Mouse (Mus musculus) liver, embryonic 16.5 days (tissue): ENCODE data around the gene Mios. TPM values are rescaled to one million over a fixed set of nuclear protein-coding genes. Genes with fewer than 3 reads are reported as not detected.

Experiments
- ATAC-seq: fragments of 200-750 bp; cut with Nextera tagmentation; 2 replicates; pipeline ENCODE4 v1.8.0; 2017; ENCODE audit warnings: low read depth, mild to moderate bottlenecking, moderate number of reproducible peaks, moderate library complexity
- H3K27ac ChIP-seq: fragments of 300-500 bp; sonication (generic); 2 replicates; pipeline ENCODE4 v1.5.1; 2014; ENCODE audit warnings: mild to moderate bottlenecking, low read length
- H3K27me3 ChIP-seq: fragments of 300-500 bp; sonication (generic); 2 replicates; pipeline ENCODE4 v1.6.1; 2014; ENCODE audit warnings: low read depth, low read length, mixed read lengths; ENCODE audit not compliant: control insufficient read depth, insufficient read depth
- H3K36me3 ChIP-seq: fragments of 300-500 bp; sonication (generic); 2 replicates; pipeline ENCODE4 v1.6.1; 2014; ENCODE audit warnings: mild to moderate bottlenecking; ENCODE audit not compliant: control insufficient read depth, insufficient read depth
- H3K4me1 ChIP-seq: fragments of 300-500 bp; sonication (generic); 2 replicates; pipeline ENCODE4 v1.6.1; 2014; ENCODE audit warnings: low read depth, low read length, mixed read lengths; ENCODE audit not compliant: control insufficient read depth
- H3K4me2 ChIP-seq: fragments of 300-500 bp; sonication (generic); 2 replicates; pipeline ENCODE4 v1.6.1; 2014; ENCODE audit warnings: low read depth, low read length, mixed read lengths
- H3K4me3 ChIP-seq: fragments of 300-500 bp; sonication (generic); 2 replicates; pipeline ENCODE4 v1.5.1; 2014; ENCODE audit warnings: low read depth, mild to moderate bottlenecking, low read length
- H3K9ac ChIP-seq: fragments of 300-500 bp; sonication (generic); 2 replicates; pipeline ENCODE4 v1.6.1; 2014; ENCODE audit warnings: low read depth, low read length
- H3K9me3 ChIP-seq: fragments of 300-500 bp; sonication (generic); replicated peaks from 2 replicates; pipeline ENCODE4 v1.6.1; 2016; ENCODE audit warnings: low read length; ENCODE audit not compliant: control insufficient read depth
- WGBS: fragments of 180-500 bp; shearing (Covaris S2); extraction: QIAGEN DNeasy Blood & Tissue Kit; methylation state at CpG from one replicate; pipeline ENCODE4 v1.1.7; 2014; ENCODE audit not compliant: insufficient replicate concordance; 5-methylcytosine and 5-hydroxymethylcytosine counted together
- polyA plus RNA-seq: library from polyadenylated mRNA; unstranded; fragments of >200 nt; fragmentation: Nextera tagmentation; extraction: Ambion mirVana; gene quantifications from 2 replicates; pipeline ENCODE4 v1.2.1, GENCODE M21; 2015

Gene Mios
- polyA plus RNA-seq = 9.3 TPM in 2 replicates

DNA sequence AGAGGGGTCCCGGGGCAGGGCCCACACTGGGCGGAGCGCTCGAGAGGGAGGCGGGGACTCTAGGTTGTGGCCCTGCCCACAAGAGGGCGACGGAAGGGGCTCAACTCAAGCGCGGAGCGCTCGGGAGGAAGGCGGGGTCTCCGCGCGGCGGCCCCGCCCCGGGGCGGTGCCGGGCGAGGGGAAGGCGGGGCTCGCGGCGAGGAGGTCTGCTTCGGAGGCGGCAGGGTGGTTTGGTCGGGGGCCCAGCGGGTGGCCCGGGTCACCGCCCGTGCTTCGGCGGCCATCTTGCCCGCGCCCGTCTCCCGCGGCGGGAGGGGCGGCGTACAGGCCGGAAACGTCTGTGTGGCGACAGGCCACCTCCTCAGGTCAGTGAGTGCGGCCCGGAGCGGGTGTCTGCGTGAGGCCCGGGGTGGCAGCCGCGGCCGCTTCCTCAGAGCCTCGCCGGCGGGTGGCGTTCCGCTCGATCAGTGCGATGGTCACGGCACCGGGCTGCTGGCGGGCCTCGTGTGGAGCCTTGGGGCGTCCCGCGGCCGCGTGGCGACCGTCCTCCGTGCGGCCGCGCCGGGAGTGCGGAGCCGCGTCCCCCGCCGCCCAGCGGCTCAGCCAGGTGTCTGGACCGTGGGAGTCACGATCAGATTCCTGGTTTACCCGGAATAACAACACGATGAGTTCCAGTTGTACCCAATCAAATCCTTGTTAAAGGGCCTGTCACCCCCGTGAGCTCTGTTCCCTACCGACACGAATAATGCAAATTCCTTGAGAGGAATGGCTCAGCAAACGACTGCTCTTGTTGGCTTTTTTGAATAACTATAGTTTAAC, at the start of gene Mios:
Mios (plus strand) TSS at position 176 of the 819 bp plus-strand sequence.
- H3K4me3 ChIP-seq = peak within 1 kb of the TSS; percentile 89
- H3K9me3 ChIP-seq = no peaks in the 10 kb centered on the region
- 0% methylated on average over 77 of the region's 90 CpGs for WGBS
- peak within 1 kb of the TSS; percentile 94 for H3K9ac ChIP-seq
- no peaks in the 10 kb centered on the region for H3K27me3 ChIP-seq
- H3K4me1 ChIP-seq = peaks cover 7% of the 10 kb centered on the region
- H3K36me3 ChIP-seq = no peaks in the 10 kb centered on the region
- peak within 1 kb of the TSS; percentile 91 for H3K27ac ChIP-seq
- peak; percentile 97 for ATAC-seq
- H3K4me2 ChIP-seq = peak within 1 kb of the TSS; percentile 74

DNA sequence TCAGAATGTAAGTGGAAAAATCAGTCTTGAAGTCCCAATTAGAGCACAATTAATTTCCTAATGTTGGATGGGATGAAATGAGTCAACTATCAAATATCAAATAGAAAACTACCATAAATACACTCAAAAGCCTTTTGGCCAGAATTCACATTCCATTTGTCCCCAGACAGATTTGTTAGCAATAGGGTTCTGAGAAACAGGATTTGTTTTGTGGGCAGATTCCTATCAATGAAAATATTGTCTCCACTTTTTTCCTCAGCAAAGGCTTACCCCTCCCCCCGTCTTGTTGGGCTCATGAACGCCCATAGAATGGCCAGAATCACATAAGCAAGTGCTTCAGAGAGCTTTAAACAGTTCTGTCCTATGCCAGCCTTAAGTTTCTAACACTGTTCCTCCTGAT, 49.0 kb upstream of the Mios start:
- Histone ChIP-seq H3K4me3 (no peak overlapping the region), H3K9me3 (no peaks in the 10 kb centered on the region), H3K27ac (no peak overlapping the region), H3K4me1 (no peaks in the 10 kb centered on the region), H3K36me3 (no peaks in the 10 kb centered on the region), H3K4me2 (no peak overlapping the region), H3K27me3 (no peaks in the 10 kb centered on the region), H3K9ac (no peak overlapping the region)
- ATAC-seq = no peak
- 35% methylated on average over 2 of the region's 2 CpGs for WGBS

DNA sequence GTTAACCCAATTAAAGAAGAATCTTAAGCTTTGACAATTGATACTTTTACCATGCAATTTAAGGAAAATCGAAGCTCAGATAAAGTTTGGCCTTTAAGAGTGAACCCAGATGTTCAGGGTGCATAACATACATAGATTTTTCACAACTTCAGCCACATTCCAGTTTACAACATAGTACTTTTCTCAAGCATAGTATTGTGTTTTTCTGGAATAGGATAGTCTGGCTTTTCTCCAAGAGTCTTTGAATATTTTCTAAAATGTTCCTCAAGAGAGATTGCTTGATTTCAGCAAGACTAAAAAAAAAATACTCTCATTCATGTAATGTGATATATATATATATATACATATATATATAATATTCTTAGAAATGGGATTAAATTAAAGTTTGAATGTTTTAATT, 44.3 kb upstream of the Mios start:
- no peaks in the 10 kb centered on the region for H3K4me1 ChIP-seq
- ATAC-seq = no peak
- no peaks in the 10 kb centered on the region for H3K9me3 ChIP-seq
- 31% methylated on average over 1 of the region's 1 CpGs for WGBS
- H3K9ac ChIP-seq = no peak overlapping the region
- no peaks in the 10 kb centered on the region for H3K27me3 ChIP-seq
- H3K36me3 ChIP-seq = no peaks in the 10 kb centered on the region
- no peak overlapping the region for H3K4me3 ChIP-seq
- no peak overlapping the region for H3K27ac ChIP-seq
- H3K4me2 ChIP-seq = no peak overlapping the region

DNA sequence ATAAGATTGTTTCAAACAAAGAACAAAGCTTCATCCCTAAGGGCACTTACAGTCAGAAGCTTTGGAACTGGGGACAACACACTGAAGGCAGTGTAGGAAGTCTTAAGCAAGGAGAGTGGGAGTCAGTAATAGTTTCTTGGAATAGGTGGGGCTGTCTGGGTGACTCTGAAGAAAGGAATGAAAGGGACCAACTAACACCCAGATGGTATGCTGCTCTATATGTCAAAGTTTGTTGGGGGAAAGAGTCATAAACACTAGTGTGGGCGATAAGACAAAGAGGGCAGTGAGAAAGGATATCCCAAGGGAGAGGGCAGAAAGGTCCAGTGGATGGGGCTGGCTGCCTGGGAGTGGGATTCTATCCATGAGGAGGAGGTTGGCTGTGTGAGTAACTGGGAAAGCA, 36.9 kb upstream of the Mios start:
- WGBS = 42% methylated on average over 1 of the region's 1 CpGs
- Histone ChIP-seq H3K9me3 (no peaks in the 10 kb centered on the region), H3K27me3 (no peaks in the 10 kb centered on the region), H3K4me2 (no peak overlapping the region), H3K27ac (no peak overlapping the region), H3K9ac (no peak overlapping the region), H3K4me3 (no peak overlapping the region), H3K4me1 (no peaks in the 10 kb centered on the region), H3K36me3 (no peaks in the 10 kb centered on the region)
- no peak for ATAC-seq

DNA sequence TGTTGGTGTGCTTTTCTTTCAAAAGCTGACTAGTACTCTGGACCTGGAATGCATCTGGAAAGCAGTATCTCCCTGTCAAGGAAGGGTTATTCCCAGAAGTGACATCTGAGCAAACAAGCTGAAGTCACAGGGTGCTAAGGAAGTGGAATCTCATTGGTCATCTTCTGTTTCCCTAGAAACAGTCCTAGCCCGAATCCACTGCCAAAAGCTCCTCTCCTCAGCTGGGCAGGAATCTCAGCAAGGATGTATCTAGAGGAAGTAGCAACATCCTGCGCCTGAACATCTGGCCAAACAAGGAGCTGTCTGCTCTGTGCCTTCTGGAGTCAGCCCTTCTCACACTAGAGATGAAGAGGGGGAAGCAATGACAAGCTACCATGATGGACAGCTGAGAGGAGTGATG, 35.0 kb upstream of the Mios start:
- Histone ChIP-seq H3K4me1 (no peaks in the 10 kb centered on the region), H3K4me2 (no peak overlapping the region), H3K9ac (no peak overlapping the region), H3K27me3 (no peaks in the 10 kb centered on the region), H3K36me3 (no peaks in the 10 kb centered on the region), H3K27ac (no peak overlapping the region), H3K4me3 (no peak overlapping the region), H3K9me3 (no peaks in the 10 kb centered on the region)
- no peak for ATAC-seq
- 24% methylated on average over 2 of the region's 2 CpGs for WGBS

DNA sequence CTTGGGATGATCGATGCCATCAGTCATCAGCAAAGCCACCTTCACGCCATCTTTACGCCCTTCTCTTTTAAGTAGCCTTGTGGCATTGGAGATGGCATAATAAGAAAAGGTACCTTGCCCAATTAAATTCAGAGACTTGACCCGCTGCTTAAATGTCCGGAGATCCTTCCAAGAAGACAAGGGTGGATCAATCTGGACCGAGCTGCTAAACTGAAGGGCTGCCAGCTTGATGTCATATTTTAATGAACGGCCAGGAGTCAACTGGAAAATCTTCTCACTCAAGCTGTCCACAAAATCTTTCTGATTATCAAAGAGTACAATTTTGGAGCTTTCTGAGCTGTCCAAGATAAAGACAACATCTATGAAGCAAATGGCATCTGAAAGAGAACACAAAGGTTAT, 33.7 kb upstream of the Mios start:
- no peaks in the 10 kb centered on the region for H3K9me3 ChIP-seq

DNA sequence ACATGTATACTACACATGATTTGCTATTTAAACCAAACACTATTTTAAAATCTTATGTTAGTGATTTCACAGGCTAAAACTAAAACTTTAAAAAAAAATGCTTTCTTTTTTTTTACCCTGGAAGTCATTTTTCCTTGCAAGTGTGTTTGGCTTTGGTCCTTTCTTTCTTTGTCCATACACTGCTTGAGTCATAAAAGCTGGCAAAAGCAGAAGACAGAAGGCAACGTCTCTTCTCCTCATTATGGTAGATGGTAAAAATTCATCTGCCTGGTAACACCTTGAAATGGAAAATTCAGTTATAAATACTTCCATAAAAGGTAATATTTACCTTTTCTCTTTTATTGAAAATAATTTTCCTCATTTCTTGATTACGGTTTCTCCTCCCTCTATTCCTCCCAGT, 32.9 kb upstream of the Mios start:
- no peak for ATAC-seq
- H3K27ac ChIP-seq = no peak overlapping the region
- 61% methylated on average over 2 of the region's 2 CpGs for WGBS

More for the DNA sequence above, 33.7 kb upstream of the Mios start:
- Histone ChIP-seq H3K9ac (no peak overlapping the region), H3K4me1 (no peaks in the 10 kb centered on the region), H3K36me3 (no peaks in the 10 kb centered on the region), H3K4me2 (no peak overlapping the region), H3K27me3 (no peaks in the 10 kb centered on the region), H3K27ac (no peak overlapping the region), H3K4me3 (no peak overlapping the region)
- ATAC-seq = no peak
- WGBS = 72% methylated on average over 7 of the region's 7 CpGs

DNA sequence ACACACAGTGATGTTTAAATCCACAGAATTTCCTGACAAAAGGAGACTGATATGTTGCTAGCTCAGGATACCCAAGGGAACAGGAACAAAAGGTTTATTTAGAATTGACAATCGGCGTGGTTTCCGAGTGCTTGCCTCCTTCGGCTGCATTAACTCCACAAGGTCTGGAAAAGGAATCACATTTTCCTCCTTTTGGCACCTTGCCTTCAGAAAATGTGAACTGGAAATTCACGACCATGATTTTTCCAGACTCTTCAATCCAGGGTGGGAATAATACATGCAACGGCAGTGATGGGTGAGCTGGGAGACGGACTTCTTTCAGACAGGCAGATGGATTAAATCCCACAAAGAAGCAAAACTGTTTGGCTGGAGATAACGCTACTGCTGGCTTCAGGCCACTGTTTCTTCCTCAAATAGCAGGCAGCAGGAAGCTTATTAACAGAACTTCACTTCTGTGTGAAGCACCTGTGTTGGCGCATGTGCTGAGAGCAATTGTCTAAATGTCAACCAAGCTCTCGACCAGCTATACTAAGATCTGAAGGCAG, 30.6 kb upstream of the Mios start:
- H3K36me3 ChIP-seq = no peaks in the 10 kb centered on the region
- no peak for ATAC-seq
- no peak overlapping the region for H3K27ac ChIP-seq
- H3K27me3 ChIP-seq = no peaks in the 10 kb centered on the region
- no peak overlapping the region for H3K4me2 ChIP-seq
- no peak overlapping the region for H3K9ac ChIP-seq
- no peaks in the 10 kb centered on the region for H3K9me3 ChIP-seq
- H3K4me3 ChIP-seq = no peak overlapping the region
- no peaks in the 10 kb centered on the region for H3K4me1 ChIP-seq
- WGBS = 34% methylated on average over 10 of the region's 10 CpGs

More for the DNA sequence above, 32.9 kb upstream of the Mios start:
- H3K4me1 ChIP-seq = no peaks in the 10 kb centered on the region
- no peaks in the 10 kb centered on the region for H3K9me3 ChIP-seq
- H3K4me3 ChIP-seq = no peak overlapping the region
- H3K4me2 ChIP-seq = no peak overlapping the region
- no peaks in the 10 kb centered on the region for H3K36me3 ChIP-seq
- H3K27me3 ChIP-seq = no peaks in the 10 kb centered on the region
- no peak overlapping the region for H3K9ac ChIP-seq

DNA sequence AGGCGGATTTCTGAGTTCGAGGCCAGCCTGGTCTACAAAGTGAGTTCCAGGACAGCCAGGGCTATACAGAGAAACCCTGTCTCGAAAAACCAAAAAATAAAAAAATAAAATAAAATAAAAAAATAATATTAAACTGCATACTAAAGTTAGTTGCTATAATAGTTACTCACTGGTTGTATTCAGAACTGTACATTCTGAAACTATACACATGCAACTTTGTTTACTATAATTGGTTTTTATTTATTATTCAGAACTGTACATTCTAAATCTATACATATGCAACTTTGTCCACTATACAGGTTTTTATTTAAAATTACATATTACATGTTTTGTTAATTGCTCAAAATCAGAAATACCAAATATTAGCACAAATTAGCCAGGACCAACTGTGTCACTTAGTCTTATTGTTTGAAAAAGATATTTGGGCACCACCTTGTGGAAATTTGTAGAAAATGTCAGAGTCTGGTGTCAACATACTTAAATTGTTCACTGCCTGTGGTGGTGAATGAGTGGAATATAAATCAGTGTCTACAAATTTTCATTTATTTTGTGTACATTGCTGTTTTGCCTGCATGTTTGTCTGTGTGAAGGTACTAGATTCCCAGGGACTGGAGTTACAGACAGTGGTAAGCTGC, 20.3 kb upstream of the Mios start:
- 58% methylated on average over 2 of the region's 3 CpGs for WGBS
- no peak overlapping the region for H3K9ac ChIP-seq
- H3K4me1 ChIP-seq = no peaks in the 10 kb centered on the region
- no peak overlapping the region for H3K4me2 ChIP-seq
- no peak overlapping the region for H3K4me3 ChIP-seq
- H3K27me3 ChIP-seq = no peaks in the 10 kb centered on the region
- no peaks in the 10 kb centered on the region for H3K9me3 ChIP-seq
- H3K36me3 ChIP-seq = no peaks in the 10 kb centered on the region
- no peak overlapping the region for H3K27ac ChIP-seq
- no peak for ATAC-seq
